Mouse (Mus musculus) lung, adult 10 weeks (tissue): ENCODE data around the gene Gm21783. TPM values are rescaled to one million over a fixed set of nuclear protein-coding genes. Genes with fewer than 3 reads are reported as not detected.

Source experiments
- polyA plus RNA-seq: library from polyadenylated mRNA; stranded (reverse); fragments of 350-450 nt; fragmentation: Illumina TruSeq; extraction: RNeasy Lipid Tissue Mini Kit (QIAGEN cat#74804); gene quantifications from one replicate; pipeline ENCODE4 v1.2.3, GENCODE M21; 2014; ENCODE audit warnings: low read depth, low replicate concordance; ENCODE audit not compliant: insufficient read depth

The Gm21783 gene
- polyA plus RNA-seq: not detected

DNA sequence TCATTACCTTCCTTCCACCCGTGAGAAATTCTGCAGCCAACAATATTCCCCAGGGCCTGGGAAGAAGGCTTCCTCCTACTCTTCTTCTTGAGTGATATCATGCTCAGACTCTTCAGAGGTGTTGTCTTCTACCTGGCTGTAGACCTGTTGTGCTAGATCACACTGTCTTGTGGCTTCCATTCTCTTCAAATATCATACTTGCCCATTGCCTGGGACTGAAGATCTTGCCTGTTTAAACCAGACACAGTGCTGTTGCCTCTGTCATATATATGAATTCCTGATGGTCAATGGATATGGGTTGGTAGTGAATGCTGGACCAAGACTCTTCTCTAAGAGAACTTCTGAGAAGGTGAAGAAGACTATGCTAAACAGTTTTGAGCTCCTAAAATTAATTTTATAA lies at the start of gene Gm21783:
Gene Gm21783 (minus strand): TSS at position 101 of the 400 bp plus-strand sequence.

